Mouse (Mus musculus): ENCODE data around the gene Hist1h1c. TPM values are rescaled to one million over a fixed set of nuclear protein-coding genes. Genes with fewer than 3 reads are reported as not detected.

Gene Hist1h1c
- total RNA-seq, 2 experiments from 2014 or later: 110 to 791 TPM

Other genes with a start within 250 kb of the Hist1h1c start
Only the 30 nearest of the 37 such genes appear.
- 40.7 and 44.7 TPM in 2 replicates for gene Hist1h3f, start 194.8 kb upstream of the Hist1h1c start, total RNA-seq (2015)
- 86.8 and 176 TPM in 2 replicates for gene Hist1h3f, start 194.8 kb upstream of the Hist1h1c start, total RNA-seq (2017)
- 61.3 and 71.9 TPM in 2 replicates for gene Hist1h4f, start 187.2 kb upstream of the Hist1h1c start, total RNA-seq (2015)
- gene Hist1h4f, start 187.2 kb upstream of the Hist1h1c start, total RNA-seq (2017): 1,789 and 2,180 TPM in 2 replicates
- gene Hist1h1d, start 185.5 kb upstream of the Hist1h1c start, total RNA-seq (2015): 8.5 and 9.3 TPM in 2 replicates
- gene Hist1h1d, start 185.5 kb upstream of the Hist1h1c start, total RNA-seq (2017): 112 TPM in 2 replicates
- 98.5 and 110 TPM in 2 replicates for gene Hist1h3e, start 176.4 kb upstream of the Hist1h1c start, total RNA-seq (2015)
- 286 and 398 TPM in 2 replicates for gene Hist1h3e, start 176.4 kb upstream of the Hist1h1c start, total RNA-seq (2017)
- 5.3 and 9.4 TPM in 2 replicates for gene Hist1h2ae, start 167.6 kb upstream of the Hist1h1c start, total RNA-seq (2015)
- 249 and 287 TPM in 2 replicates for gene Hist1h2ae, start 167.6 kb upstream of the Hist1h1c start, total RNA-seq (2017)
- gene Hist1h2bg, start 167.4 kb upstream of the Hist1h1c start, total RNA-seq (2015): 285 and 322 TPM in 2 replicates
- gene Hist1h2bg, start 167.4 kb upstream of the Hist1h1c start, total RNA-seq (2017): 1,174 and 1,244 TPM in 2 replicates
- 321 and 327 TPM in 2 replicates for gene Hist1h2bf, start 164.6 kb upstream of the Hist1h1c start, total RNA-seq (2015)
- gene Hist1h2bf, start 164.6 kb upstream of the Hist1h1c start, total RNA-seq (2017): 466 and 575 TPM in 2 replicates
- gene Hist1h2ad, start 164.4 kb upstream of the Hist1h1c start, total RNA-seq (2015): 1.9 and 3.4 TPM in 2 replicates
- 229 and 1,060 TPM in 2 replicates for gene Hist1h2ad, start 164.4 kb upstream of the Hist1h1c start, total RNA-seq (2017)
- 105 and 131 TPM in 2 replicates for gene Hist1h3d, start 163.0 kb upstream of the Hist1h1c start, total RNA-seq (2015)
- 118 and 137 TPM in 2 replicates for gene Hist1h3d, start 163.0 kb upstream of the Hist1h1c start, total RNA-seq (2017)
- gene Hist1h4d, start 157.2 kb upstream of the Hist1h1c start, total RNA-seq (2015): 492 and 526 TPM in 2 replicates
- 951 and 1,054 TPM in 2 replicates for gene Hist1h4d, start 157.2 kb upstream of the Hist1h1c start, total RNA-seq (2017)
- 7.7 and 11.7 TPM in 2 replicates for gene Hist1h2be, start 117.7 kb upstream of the Hist1h1c start, total RNA-seq (2015)
- 85.8 and 90.5 TPM in 2 replicates for gene Hist1h2be, start 117.7 kb upstream of the Hist1h1c start, total RNA-seq (2017)
- gene Hist1h1e, start 116.2 kb upstream of the Hist1h1c start, total RNA-seq (2015): 297 TPM in 2 replicates
- 260 and 272 TPM in 2 replicates for gene Hist1h1e, start 116.2 kb upstream of the Hist1h1c start, total RNA-seq (2017)
- gene Hist1h2ac, start 54.9 kb upstream of the Hist1h1c start, total RNA-seq (2015): 17.1 and 19.7 TPM in 2 replicates
- gene Hist1h2ac, start 54.9 kb upstream of the Hist1h1c start, total RNA-seq (2017): 101 and 110 TPM in 2 replicates
- 36.2 and 54.1 TPM in 2 replicates for gene Hist1h2bc, start 54.6 kb upstream of the Hist1h1c start, total RNA-seq (2015)
- 196 and 235 TPM in 2 replicates for gene Hist1h2bc, start 54.6 kb upstream of the Hist1h1c start, total RNA-seq (2017)
- gene Hist1h1t, start 43.0 kb upstream of the Hist1h1c start, total RNA-seq (2015): not detected in 2 replicates
- gene Hist1h1t, start 43.0 kb upstream of the Hist1h1c start, total RNA-seq (2017): 0.29 TPM in 1 of 2 replicates, not detected in the other
- gene Hist1h4c, start 40.4 kb upstream of the Hist1h1c start, total RNA-seq (2015): 45.1 and 51.9 TPM in 2 replicates
- 238 and 311 TPM in 2 replicates for gene Hist1h4c, start 40.4 kb upstream of the Hist1h1c start, total RNA-seq (2017)
- 15.9 and 16.6 TPM in 2 replicates for gene Hfe, start 28.0 kb upstream of the Hist1h1c start, total RNA-seq (2015)
- 6.0 and 8.7 TPM in 2 replicates for gene Hfe, start 28.0 kb upstream of the Hist1h1c start, total RNA-seq (2017)
- gene Hist1h3c, start 6.8 kb downstream of the Hist1h1c start, total RNA-seq (2015): 88.8 and 93.1 TPM in 2 replicates
- 555 and 756 TPM in 2 replicates for gene Hist1h3c, start 6.8 kb downstream of the Hist1h1c start, total RNA-seq (2017)
- gene Hist1h2bb, start 7.9 kb downstream of the Hist1h1c start, total RNA-seq (2015): 232 TPM in 2 replicates
- 3,020 and 3,268 TPM in 2 replicates for gene Hist1h2bb, start 7.9 kb downstream of the Hist1h1c start, total RNA-seq (2017)
- gene Hist1h2ab, start 12.3 kb downstream of the Hist1h1c start, total RNA-seq (2015): 28.1 and 45.4 TPM in 2 replicates
- 2,397 and 3,405 TPM in 2 replicates for gene Hist1h2ab, start 12.3 kb downstream of the Hist1h1c start, total RNA-seq (2017)
- gene Hist1h3b, start 13.5 kb downstream of the Hist1h1c start, total RNA-seq (2015): 332 and 371 TPM in 2 replicates
- 579 and 647 TPM in 2 replicates for gene Hist1h3b, start 13.5 kb downstream of the Hist1h1c start, total RNA-seq (2017)
- gene Hist1h4b, start 18.2 kb downstream of the Hist1h1c start, total RNA-seq (2015): 33.6 and 56.1 TPM in 2 replicates
- 548 and 759 TPM in 2 replicates for gene Hist1h4b, start 18.2 kb downstream of the Hist1h1c start, total RNA-seq (2017)
- 39.5 and 40.4 TPM in 2 replicates for gene Hist1h4a, start 22.4 kb downstream of the Hist1h1c start, total RNA-seq (2015)
- 492 and 698 TPM in 2 replicates for gene Hist1h4a, start 22.4 kb downstream of the Hist1h1c start, total RNA-seq (2017)
- 47.7 and 63.0 TPM in 2 replicates for gene Hist1h3a, start 23.6 kb downstream of the Hist1h1c start, total RNA-seq (2015)
- 393 and 612 TPM in 2 replicates for gene Hist1h3a, start 23.6 kb downstream of the Hist1h1c start, total RNA-seq (2017)
- 151 and 174 TPM in 2 replicates for gene Hist1h1a, start 24.9 kb downstream of the Hist1h1c start, total RNA-seq (2015)
- 2,111 and 2,271 TPM in 2 replicates for gene Hist1h1a, start 24.9 kb downstream of the Hist1h1c start, total RNA-seq (2017)
- not detected in 2 replicates for gene Trim38, start 31.1 kb downstream of the Hist1h1c start, total RNA-seq (2015)
- 0.42 TPM in 1 of 2 replicates, not detected in the other for gene Trim38, start 31.1 kb downstream of the Hist1h1c start, total RNA-seq (2017)
- gene Slc17a2, start 68.2 kb downstream of the Hist1h1c start, total RNA-seq (2015): not detected in 2 replicates
- not detected in 2 replicates for gene Slc17a2, start 68.2 kb downstream of the Hist1h1c start, total RNA-seq (2017)
- 0.39 TPM in 1 of 2 replicates, not detected in the other for gene Slc17a3, start 100.6 kb downstream of the Hist1h1c start, total RNA-seq (2015)
- 0.10 TPM in 1 of 2 replicates, not detected in the other for gene Slc17a3, start 100.6 kb downstream of the Hist1h1c start, total RNA-seq (2017)
- not detected in 2 replicates for gene Slc17a1, start 128.9 kb downstream of the Hist1h1c start, total RNA-seq (2015)
- gene Slc17a1, start 128.9 kb downstream of the Hist1h1c start, total RNA-seq (2017): not detected in 2 replicates
- gene Slc17a4, start 176.2 kb downstream of the Hist1h1c start, total RNA-seq (2015): not detected in 2 replicates
- gene Slc17a4, start 176.2 kb downstream of the Hist1h1c start, total RNA-seq (2017): 0.33 TPM in 1 of 2 replicates, not detected in the other

Measured in megakaryocyte progenitor cell, adult 5-6 weeks (primary cell).